Mouse (Mus musculus) cerebellum, adult 2 months (tissue): Measurements from ENCODE around the gene Slc41a3.

ENCODE experiments used
- CTCF ChIP-seq: fragments of 200-500 bp; IDR thresholded peaks from 2 replicates; pipeline ENCODE4 v1.5.1; 2011; ENCODE audit warnings: low read depth, mild to moderate bottlenecking, control low read depth, low read length, moderate library complexity, borderline replicate concordance; ENCODE audit not compliant: insufficient read depth
- POLR2A ChIP-seq: fragments of 200-500 bp; IDR thresholded peaks from 2 replicates; pipeline ENCODE4 v1.6.1; 2011; ENCODE audit warnings: low read length, control low read depth, borderline replicate concordance; ENCODE audit not compliant: insufficient read depth

DNA sequence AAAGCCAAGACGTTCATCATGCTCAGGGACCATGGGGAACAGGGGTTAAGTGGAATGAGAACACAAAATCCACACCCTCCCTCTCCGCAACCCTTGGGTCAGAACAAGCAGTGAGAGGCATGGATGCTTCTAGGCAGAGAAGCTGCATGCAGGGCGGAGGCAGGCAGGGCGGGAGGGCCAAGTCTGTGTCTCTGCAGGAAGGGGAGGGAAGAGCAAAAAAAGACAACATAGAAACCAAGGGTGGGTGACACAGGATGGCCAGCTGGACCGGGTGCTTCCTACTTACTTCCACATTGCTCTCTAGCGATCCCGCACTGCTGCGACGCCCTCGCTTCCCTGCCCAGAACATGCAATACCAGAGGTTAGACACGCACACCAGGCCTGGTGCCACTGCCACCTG is 59.2 kb downstream of the Slc41a3 start:
- TF ChIP-seq CTCF (no peak), POLR2A (no peak)
